Mouse (Mus musculus): Measurements from ENCODE around the gene Pacsin1. TPM values are rescaled to one million over a fixed set of nuclear protein-coding genes. Genes with fewer than 3 reads are reported as not detected.

Pacsin1 gene
- 0.39 and 0.91 TPM in 2 replicates for polyA plus RNA-seq (2015; fragmentation: Nextera tagmentation; extraction: Ambion mirVana)

DNA sequence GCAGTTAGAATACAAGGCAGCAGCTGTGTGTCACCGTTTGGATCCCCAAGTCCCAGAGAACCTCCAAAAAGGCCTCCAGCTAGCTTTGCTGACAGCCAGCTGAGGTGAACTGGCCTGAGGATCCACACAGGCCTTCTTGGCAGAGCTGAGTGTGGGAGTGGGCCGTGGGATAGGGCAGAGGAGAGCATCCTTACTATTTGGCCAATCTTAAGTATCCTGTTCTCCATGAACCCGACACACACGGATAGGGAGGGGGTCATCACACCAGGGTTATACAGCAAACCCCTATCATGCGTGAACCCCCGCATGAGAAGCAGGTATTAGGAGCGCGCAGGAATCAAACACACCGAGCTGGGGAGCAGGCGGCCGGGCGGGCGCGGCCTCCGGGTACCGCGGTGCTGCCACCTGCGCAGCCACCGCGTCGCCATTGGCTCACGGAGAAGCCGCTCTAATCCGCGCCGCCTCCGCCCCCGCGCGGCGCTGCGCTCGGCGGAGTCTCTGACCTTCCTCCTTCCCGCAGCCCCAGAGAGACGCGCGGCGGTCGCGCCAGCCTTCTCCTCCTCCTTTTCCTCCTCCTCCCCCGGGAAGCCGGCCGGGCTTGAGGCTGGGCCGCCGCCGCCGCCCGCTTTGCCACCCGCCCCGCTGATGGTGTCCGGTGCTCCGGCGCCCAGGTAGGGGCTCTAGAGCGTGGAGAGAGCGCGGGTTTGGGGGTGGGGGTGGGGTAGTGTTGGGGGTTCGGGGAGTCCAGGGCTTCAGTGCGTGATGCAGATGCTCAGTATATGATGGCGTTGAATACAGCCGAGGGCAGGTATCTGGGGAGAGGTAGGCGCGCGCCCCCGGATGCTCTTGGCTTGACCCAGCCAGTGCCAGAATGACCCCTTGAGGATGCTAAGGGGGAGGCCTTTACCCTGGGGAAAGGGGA is at the start of gene Pacsin1:
TSS of gene Pacsin1 (plus strand) at position 421 of the 922 bp plus-strand sequence.

DNA sequence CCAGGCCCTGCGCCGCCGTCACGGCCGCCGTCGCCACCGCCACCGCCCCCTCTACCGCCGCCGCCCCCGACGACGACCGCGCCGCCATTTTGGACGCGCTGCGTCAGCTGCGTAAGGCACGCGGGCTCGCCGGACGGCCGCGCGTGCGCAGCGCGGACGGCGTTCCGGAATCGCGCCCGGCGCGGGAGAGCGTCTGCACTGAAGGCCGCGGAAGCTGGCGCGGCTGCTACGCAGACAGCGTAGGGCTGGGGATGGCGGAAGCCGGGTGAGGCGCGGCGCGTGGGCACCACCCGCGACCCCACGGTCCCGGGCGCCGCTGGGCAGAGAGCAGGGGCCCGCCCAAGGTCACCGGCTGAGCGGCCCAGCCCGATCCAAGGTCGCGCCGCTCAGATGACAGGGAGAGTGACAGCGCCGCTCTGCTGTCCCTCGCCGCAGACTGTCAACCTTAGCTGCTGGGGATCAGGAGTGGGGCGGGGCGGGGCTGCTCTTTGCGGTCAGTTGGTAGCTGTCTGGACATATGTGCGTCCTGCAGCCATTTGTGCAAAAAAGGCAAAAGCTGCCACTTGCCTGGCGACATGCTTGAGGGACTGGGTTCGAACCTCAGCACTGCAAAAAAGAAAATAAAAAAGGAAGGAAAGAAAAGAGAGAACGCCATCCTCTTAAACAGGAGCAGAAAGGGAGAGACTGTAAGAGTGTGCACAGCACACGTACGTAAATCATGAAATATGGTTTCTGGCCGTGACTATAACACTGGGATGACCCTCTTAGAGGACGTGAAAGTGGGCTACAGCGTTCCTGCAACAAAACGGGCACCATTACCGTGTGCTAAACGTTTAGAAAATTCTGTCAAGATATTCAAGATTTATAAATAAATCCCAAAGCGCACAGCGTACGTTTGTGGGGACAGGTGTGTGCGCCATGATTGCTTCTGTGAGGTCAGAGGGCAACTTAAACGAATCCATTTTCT is 31.7 kb upstream of the Pacsin1 start, which contains the start of gene Nudt3:
TSS of gene Nudt3 (minus strand) at position 136 of the 967 bp plus-strand sequence.

DNA sequence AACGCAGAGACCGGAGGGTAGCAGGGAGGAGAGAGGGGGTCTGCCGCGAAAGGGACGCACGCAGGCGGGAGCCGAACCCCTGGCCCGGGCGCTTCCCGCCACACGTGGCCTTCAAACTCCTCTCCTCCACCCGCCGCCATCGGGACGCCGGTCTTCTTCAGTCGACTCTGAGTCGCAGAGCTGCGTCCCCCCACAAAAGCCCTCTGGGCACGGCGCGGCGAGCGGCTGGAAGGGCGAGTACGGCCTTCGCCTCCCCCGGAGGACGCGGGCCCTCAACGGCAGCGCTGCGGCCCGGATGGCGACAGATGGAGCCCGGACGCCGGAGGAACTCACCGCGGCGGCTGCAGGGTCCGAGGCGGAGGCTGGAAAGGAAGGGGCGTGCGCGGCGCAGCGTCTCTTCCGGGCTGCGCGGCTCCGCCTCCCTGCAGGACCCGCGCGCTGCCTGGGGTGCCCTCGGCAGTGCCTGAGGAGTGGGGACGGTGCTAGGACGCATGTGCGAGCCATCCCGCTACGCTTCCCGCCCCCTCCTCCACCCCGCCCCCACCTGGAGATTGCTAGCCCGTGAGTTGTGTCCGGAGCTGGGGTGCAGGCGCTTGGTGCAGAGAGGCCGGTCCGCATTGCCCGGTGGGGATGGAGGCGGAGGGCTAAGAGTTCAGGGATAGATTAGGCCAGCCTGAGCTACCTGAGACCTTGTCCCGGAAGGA is 20.3 kb upstream of the Pacsin1 start, which contains the start of gene RPS10-NUDT3:
TSS of gene RPS10-NUDT3 (minus strand) at position 352 of the 704 bp plus-strand sequence.

GRCm38 (mm10) chr17:27636132-27637020 is 18.9 kb upstream of the Pacsin1 start, which contains the start of gene Rps10:
TSS of gene Rps10 (minus strand) at chr17:27636669.

GRCm38 (mm10) chr17:27728770-27729169 is 73.5 kb downstream of the Pacsin1 start, which contains the start of gene Spdef:
TSS of gene Spdef (minus strand) at chr17:27728955.

Other genes starting within 250 kb of the Pacsin1 start
- gene Grm4, start 134.1 kb upstream of the Pacsin1 start, polyA plus RNA-seq (2015; fragmentation: Nextera tagmentation; extraction: Ambion mirVana): not detected in 2 replicates
- gene Hmga1, start 99.0 kb upstream of the Pacsin1 start, polyA plus RNA-seq (2015; fragmentation: Nextera tagmentation; extraction: Ambion mirVana): 75.4 and 76.9 TPM in 2 replicates
- 25.3 and 39.1 TPM in 2 replicates for gene AI413582, start 89.8 kb upstream of the Pacsin1 start, polyA plus RNA-seq (2015; fragmentation: Nextera tagmentation; extraction: Ambion mirVana)
- gene Nudt3, start 32.0 kb upstream of the Pacsin1 start, polyA plus RNA-seq (2015; fragmentation: Nextera tagmentation; extraction: Ambion mirVana): 48.3 and 49.0 TPM in 2 replicates
- not detected in 2 replicates for gene RPS10-NUDT3, start 20.3 kb upstream of the Pacsin1 start, polyA plus RNA-seq (2015; fragmentation: Nextera tagmentation; extraction: Ambion mirVana)
- 728 and 735 TPM in 2 replicates for gene Rps10, start 18.8 kb upstream of the Pacsin1 start, polyA plus RNA-seq (2015; fragmentation: Nextera tagmentation; extraction: Ambion mirVana)
- gene Spdef, start 73.4 kb downstream of the Pacsin1 start, polyA plus RNA-seq (2015; fragmentation: Nextera tagmentation; extraction: Ambion mirVana): 0.15 TPM in 1 of 2 replicates, not detected in the other
- gene D17Wsu92e, start 165.1 kb downstream of the Pacsin1 start, polyA plus RNA-seq (2015; fragmentation: Nextera tagmentation; extraction: Ambion mirVana): 12.7 and 13.7 TPM in 2 replicates
- 180 and 188 TPM in 2 replicates for gene Snrpc, start 182.6 kb downstream of the Pacsin1 start, polyA plus RNA-seq (2015; fragmentation: Nextera tagmentation; extraction: Ambion mirVana)
- gene Uhrf1bp1, start 200.9 kb downstream of the Pacsin1 start, polyA plus RNA-seq (2015; fragmentation: Nextera tagmentation; extraction: Ambion mirVana): 1.6 and 1.8 TPM in 2 replicates

Measured in urinary bladder, postnatal 0 days (tissue).